Mouse (Mus musculus) T-helper 17 cell (primary cell): Measurements from ENCODE around the gene Cops4.

Experiments used
- in situ Hi-C, 2 experiments: fragments of 300-600 bp; cut with MboI, MseI; formaldehyde crosslinking; loops; 1 replicate in 1 of 2; 2 replicates in 1 of 2; pipeline ENCODE4 v1.15.1; 2025; ENCODE audit warnings: high pct_unique_total_duplicates in 2 of 2

Gene Cops4

DNA sequence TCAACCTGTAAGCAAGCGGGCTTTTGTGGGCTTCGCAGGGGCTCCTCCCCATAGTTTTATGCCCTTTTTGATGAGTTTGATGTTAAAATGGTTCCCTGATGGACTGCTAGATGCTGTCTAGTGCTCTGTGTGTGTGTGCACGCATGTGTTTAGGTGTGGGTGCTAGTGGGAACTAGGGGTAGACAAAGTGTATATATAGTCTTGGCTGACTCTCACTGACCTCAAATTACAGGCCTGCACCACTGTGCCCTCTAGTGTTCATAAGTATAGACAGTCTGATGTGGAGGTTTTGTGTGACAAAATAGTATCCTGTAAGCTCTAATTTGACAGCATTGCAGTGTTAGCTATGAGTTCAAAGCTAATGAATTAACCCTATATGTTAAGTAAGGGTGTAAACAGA is 18.5 kb downstream of the Cops4 start:
- in situ Hi-C loops = no loop called here

DNA sequence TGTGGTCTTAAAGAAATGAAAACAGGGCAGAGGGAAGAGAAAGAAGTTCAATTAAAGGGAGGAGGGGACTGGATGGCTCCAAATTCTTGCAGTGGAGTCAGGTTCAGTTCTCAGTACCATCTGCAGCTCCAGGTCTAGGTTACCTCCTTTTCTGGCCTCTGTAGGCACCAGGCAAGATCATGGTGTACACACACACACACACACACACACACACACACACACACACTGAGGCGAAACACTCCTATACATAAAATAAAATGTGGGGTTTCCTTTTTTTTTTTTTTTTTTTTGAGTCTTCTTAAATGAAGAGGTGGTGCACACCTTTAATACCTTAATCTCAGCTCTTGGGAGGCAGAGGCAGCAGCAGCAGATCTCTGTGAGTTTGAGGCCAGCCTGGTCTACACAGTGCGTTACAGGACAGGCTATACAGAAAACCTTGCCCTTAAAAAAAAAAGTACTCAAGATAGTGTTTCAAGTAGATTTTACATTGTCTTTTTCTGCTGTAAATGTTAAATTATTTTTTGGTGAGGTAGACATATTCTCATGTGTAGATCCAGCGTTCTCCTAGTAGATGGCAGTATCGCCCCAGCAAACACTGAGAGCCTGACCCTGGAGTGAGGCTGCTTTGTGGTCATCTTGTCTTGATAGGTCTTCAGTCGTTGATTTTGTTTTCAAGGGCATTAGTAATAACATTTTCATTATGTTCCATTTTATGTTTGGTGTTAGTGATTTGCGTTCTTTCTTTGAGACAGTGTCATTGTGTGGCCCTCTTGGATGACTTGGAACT is 28.4 kb downstream of the Cops4 start:
- in situ Hi-C loops = loop anchor here in 1 of 2 experiments (10.0 kb wide), 1 partner anchor 248 kb away; the partner anchor contains the start of genes Helq and Mrps18c

DNA sequence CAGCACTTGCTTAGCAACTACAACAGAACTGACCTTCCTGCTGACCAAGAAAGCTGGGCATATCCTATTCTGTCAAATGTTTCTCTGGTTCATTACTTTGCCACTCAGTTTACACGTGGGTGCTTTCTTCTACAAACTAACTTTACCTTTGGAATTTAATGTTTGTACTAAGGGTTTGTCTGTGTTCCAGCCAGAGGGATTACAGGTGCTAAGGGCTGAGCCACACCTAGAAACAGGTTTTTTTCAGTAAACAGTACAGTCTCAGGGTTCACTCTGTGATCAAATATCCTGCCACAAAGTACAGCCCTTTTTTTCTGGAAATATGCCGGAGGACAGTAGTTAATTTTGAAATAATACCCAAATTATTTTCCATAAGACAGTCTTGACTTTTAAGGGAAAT is 30.1 kb downstream of the Cops4 start:
- in situ Hi-C loops = loop anchor here in 1 of 2 experiments (10.0 kb wide), 1 partner anchor 247 kb away; the partner anchor contains the start of genes Helq and Mrps18c

DNA sequence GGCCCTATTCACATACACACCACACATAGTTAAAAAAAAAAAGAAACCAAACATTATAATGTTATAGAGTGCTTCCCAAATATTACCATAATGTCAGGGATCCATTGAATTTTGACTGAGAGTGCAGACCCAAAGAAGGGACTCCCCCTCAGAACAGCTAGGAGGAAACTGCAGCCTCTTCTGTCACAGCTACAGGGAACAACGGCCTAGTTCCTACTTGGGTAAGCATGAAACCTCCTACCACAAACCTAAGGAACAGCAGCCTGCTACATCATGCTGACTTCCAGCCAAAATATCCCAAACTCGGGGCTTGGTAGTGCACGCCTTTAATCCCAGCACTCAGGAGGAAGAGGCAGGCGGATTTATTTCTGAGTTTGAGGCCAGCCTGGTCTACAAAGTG is 31.2 kb downstream of the Cops4 start:
- in situ Hi-C loops = loop anchor here in 1 of 2 experiments (10.0 kb wide), 1 partner anchor 245 kb away; the partner anchor contains the start of genes Helq and Mrps18c

DNA sequence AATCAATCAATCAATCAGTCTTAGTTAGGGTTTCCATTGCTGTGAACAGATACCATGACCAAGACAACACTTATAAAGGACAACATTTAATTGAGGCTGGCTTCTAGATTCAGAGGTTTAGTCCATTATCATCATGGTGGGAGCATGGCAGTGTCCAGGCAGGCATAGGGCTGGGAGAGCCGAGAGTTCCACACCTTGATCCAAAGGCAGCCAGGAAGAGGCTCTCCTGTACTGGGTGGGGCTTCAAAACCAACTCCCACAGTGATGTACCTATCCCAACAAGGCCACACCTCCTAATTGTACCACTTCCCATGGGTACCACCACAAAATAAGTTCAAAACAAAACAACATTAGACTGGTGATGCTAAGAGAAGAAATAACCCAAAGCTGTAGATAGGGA is 32.0 kb downstream of the Cops4 start:
- in situ Hi-C loops = no loop called here

DNA sequence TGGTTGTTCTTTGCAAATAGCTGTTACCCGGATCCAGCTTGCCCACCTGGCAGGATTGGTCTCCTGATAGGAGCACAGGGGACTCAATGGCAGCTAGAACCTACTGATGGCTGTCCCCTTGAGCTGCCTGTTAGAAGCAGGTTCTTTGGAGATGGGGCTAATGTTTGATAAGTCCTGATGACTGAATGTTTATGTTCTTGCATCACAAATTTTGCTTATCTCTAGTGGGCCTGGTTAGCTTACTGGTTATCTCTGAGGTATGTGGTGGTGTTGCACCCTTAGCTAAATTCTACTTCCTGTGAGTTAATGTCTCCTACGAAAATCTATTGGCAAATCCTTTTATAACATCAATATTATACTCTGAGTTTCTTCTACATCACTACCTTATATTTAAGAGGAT is 33.8 kb downstream of the Cops4 start:
- in situ Hi-C loops = no loop called here

- in situ Hi-C loops = no loop called here
These were observed 35.3 kb downstream of the Cops4 start for GRCm38 (mm10) chr5:100553426-100553825.

DNA sequence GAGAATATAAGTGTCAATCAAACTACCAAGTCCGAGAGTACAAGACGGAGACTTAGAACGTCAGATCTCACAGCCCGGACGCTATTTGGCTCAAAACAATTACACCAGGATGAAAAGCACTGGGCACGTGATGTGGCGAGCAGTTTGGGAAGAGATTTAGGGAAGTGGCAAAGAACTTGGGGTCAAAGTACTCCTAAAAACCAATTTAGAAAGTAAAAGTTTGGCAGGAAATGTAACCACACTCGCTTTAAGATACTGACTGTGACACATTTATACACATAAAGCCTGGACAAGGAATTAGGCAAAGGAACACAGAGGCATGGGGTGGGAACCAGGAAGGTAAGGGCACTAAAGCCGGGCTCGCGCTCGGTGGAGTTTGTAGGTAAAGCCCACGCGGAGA is 38.9 kb downstream of the Cops4 start:
- in situ Hi-C loops = no loop called here

DNA sequence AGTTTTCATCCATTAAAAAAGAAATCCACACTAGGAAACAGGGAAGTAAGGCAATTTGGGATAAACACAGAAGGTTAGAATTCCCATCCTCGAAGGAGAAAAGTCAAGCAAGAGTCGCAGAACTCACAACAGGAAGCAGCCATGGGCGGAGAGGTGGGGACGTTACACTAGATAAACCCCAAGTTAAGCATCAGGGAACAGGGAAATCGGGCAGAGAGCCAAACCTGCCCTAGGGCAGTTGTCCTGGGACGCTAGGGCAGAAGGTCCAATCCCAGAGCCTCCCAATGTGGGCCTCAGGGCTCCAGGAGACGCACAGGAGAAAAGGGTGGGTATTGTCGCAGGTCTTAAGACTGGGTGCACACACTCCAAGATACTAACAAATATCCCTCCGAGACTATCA is 39.4 kb downstream of the Cops4 start:
- in situ Hi-C loops = no loop called here

- in situ Hi-C loops = no loop called here
These were observed 40.7 kb downstream of the Cops4 start for GRCm38 (mm10) chr5:100558783-100559182.

DNA sequence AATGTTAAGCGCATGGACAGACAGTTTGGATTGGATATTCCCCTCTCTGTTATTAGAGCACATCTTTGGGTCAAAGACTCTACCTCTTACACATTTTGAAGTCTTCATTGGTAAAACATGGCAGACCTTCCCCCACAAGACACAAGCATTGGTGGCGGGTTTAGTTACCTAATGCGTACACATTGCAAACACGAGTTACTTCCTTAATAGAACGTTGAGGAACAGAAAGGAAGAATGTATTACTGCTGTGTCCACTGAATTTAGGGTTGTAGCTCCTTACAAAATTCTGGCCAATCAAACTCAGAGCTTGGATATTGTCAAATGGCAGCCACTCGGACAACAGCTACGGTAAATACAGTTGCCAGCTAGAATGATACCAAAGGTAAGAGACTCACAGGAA is 41.2 kb downstream of the Cops4 start:
- in situ Hi-C loops = no loop called here

DNA sequence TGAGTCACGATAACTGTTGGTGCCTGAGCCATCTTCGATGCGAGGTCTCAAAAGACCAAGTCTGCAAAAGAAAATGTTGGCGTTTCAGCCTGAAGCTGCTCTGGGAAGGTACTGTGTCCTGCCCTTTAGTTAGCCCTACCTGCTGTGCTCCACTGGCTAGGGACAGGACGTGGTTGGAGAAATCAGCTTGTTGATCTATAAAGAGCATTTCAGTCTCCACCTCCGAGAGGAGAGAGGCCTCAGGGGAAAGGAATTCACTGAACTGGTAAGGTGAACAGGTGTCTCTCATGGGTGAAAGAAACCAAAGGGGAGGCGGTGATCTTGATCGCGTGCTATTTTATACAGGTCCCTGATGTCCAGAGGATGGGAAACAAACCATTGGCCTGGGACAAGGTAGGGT is 44.6 kb downstream of the Cops4 start:
- in situ Hi-C loops = no loop called here

DNA sequence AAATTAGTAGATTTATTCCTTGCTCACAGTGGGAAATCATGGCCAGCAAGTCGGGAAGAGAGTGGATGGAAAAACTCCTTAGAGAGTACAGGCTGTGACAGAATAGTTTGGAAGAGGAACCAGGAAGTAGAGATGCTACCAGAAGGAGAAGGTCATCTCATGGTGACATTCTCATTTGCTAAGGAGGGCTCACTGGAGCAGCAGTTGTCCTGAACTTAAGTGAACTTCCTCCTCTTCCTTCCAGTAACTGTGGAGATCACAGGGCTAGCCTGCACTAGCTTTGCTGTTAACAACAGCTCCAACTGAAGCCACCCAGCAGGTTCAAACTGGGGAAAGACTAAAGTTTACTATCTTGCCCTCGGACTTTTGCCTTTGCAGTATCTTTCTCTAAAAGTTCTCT is 48.7 kb downstream of the Cops4 start:
- in situ Hi-C loops = loop anchor here in 1 of 2 experiments (5.0 kb wide), 1 partner anchor 91 kb away; no protein-coding TSS in a partner anchor

DNA sequence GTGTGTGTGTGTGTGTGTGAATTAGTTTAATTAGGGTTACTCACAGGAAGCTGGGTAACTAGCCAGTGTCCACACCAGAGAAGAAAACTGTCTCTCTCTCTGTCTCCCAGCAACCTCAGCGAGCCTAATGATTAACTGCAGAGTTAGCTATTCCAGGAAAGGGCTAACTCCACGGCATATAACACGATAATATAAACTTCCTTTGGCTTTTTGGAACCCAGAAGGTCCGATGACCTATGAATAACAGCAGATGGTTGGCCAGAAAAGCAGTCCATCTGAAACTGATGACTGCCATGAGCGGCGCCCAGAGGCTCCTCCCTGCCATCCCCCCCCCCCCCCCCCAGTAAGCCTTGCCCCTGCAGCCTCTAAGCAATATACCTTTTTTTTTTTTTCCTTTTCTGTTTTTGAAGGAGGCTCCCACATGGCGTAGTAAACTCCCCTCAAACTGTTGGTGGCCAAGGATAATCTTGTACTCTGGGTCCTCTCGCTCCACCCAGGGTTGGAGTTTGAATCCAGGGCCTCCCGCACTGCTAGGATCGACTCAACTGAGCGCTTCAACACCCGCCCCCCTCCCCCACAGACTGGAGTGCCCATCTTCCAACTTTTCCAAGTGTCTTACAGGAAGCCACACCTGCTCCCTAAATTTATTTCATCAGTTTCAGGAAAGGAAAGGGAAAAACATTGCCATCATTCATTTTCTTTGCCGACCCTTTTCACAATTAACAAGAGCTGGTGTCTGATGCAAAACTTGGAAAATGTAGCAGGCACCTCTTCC is 49.3 kb downstream of the Cops4 start:
- in situ Hi-C loops = loop anchor here in 1 of 2 experiments (5.0 kb wide), 1 partner anchor 90 kb away; no protein-coding TSS in a partner anchor

DNA sequence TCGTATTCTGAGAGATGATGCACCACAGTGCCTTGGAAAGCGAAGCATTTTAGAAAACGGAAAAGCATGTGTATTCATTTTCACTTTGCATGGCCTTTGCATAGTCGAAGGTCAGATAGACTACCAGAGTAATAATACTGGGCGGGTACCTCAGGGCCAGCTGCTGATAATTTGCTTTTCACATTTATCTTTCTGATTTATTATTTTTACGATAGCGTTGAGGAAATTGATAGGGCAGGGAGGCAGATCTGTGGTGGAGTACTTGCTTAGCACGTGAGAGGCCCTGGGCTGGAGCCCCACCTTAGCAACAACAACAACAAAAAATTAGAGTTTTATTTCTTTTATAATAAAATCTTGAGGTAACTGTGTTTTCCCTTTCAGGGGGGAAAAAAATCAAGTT is 50.1 kb downstream of the Cops4 start:
- in situ Hi-C loops = loop anchor here in 1 of 2 experiments (5.0 kb wide), 1 partner anchor 89 kb away; no protein-coding TSS in a partner anchor

- in situ Hi-C loops = loop anchor here in 1 of 2 experiments (5.0 kb wide), 1 partner anchor 88 kb away; no protein-coding TSS in a partner anchor
These were observed 50.7 kb downstream of the Cops4 start for GRCm38 (mm10) chr5:100568802-100569201.

GRCm38 (mm10) chr5:100569250-100569934 is 51.3 kb downstream of the Cops4 start:
- in situ Hi-C loops = loop anchor here in 1 of 2 experiments (5.0 kb wide), 1 partner anchor 88 kb away; no protein-coding TSS in a partner anchor

GRCm38 (mm10) chr5:100569997-100570595 is 52.0 kb downstream of the Cops4 start:
- in situ Hi-C loops = loop anchor here (5.0 to 10.0 kb wide), 3 partner anchors 87 to 345 kb away; no protein-coding TSS in a partner anchor

DNA sequence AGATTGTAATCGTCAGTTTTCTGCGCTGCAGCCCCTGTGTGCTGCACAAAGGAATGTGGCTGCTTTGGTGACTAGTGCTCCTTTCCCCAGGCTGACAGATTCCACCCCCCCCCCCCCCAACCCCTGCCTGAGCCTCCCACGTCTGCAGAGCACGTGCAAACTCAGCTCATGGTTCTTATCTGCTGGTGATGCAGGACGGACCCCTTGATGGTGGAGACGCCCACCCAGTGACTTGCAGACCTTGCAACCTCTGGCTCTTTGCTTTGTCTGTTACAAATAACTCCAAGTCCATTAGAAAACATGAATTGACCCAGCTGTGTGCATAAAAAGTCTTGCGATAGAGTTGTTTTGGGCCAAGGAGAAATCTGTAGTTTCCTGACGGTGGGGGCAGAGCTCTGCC is 52.6 kb downstream of the Cops4 start:
- in situ Hi-C loops = loop anchor here (5.0 to 10.0 kb wide), 2 partner anchors 92 to 344 kb away; no protein-coding TSS in a partner anchor

- in situ Hi-C loops = loop anchor here (5.0 to 10.0 kb wide), 2 partner anchors 90 to 343 kb away; no protein-coding TSS in a partner anchor
These were observed 54.0 kb downstream of the Cops4 start, which contains the start of gene Plac8 for GRCm38 (mm10) chr5:100572069-100572468. TSS of gene Plac8 (minus strand) at chr5:100572245.

GRCm38 (mm10) chr5:100573256-100573655 is 55.1 kb downstream of the Cops4 start:
- in situ Hi-C loops = loop anchor here (5.0 to 10.0 kb wide), 2 partner anchors 89 to 342 kb away; no protein-coding TSS in a partner anchor
